Mouse (Mus musculus): Measurements from ENCODE around the gene Cd248.

DNA sequence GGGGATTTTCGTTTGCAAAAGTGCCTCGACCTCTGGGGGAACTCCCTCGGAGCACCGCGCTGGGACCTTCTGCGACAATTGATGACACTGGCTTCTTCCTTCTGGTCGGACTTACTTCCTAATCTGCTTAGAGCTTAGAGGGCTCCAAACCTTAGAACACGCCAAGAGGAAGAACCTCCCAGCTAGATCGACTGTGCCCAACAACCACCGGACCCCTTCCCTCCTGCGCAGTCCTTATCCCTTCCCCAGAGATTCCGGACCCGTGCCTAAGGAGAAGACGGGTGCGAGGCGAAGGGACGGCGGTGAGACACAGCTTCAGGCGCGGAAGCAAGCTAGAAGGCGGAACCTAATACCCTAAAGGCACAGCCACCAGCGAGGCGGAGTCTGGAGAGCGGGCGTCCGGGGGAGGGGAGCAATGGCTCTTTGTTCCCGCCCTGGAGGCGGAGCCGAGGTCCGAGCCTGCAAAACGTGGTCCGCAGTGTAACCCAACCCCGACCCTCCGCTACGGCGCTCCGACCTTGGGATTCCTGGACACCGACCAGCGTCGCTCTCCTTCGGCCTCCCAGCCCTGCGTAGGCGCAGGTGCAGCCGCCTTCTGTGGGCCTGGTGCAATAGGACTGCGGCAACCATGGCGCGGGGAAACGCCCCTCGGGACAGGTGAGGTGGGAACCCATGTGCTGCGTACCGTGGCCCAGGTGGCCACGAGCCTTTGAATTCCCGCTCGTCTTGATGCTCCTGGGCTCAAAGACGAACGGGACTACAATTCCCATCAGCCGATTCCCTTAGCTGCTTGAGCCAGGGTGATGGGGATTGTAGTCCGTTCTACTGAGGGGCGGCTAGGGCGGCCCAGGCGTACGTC, 44.0 kb upstream of the Cd248 start, which contains the start of gene Slc29a2:
- TF ChIP-seq CTCF (IDR thresholded peaks at IDR 0.05; ENCODE audit: control insufficient read depth, insufficient read depth, low read length) (no peak), POLR2A (IDR thresholded peaks at IDR 0.05; ENCODE audit: borderline replicate concordance, control insufficient read depth, low read depth, low read length) (peak; percentile 90)
